Mouse (Mus musculus) neural tube, embryonic 15.5 days (tissue): ENCODE measurements at regions not wholly inside any gene's neighbourhood (a gene's known extent, or its start where the extent isn't known, plus 50 kb on each side); places are given as distances from the start of the nearest gene placed in this dataset.
A peak's percentile ranks its signal among the peaks of the same experiment; 100 is the strongest.

ENCODE experiments used
- ATAC-seq: fragments of 200-750 bp; cut with Nextera tagmentation; 2 replicates; pipeline ENCODE4 v1.8.0; 2017; ENCODE audit warnings: mild to moderate bottlenecking, moderate TSS enrichment, moderate library complexity; ENCODE audit not compliant: low FRiP score
- H3K27ac ChIP-seq: fragments of 300-500 bp; sonication (generic); replicated peaks from 2 replicates; pipeline ENCODE4 v1.5.1; 2015; ENCODE audit warnings: mild to moderate bottlenecking, inconsistent platforms
- H3K27me3 ChIP-seq: fragments of 300-500 bp; sonication (generic); replicated peaks from 2 replicates; pipeline ENCODE4 v1.6.1; 2015; ENCODE audit warnings: inconsistent platforms
- H3K36me3 ChIP-seq: fragments of 300-500 bp; sonication (generic); 2 replicates; pipeline ENCODE4 v1.6.1; 2015; ENCODE audit warnings: inconsistent platforms
- H3K4me1 ChIP-seq: fragments of 300-500 bp; sonication (generic); 2 replicates; pipeline ENCODE4 v1.6.1; 2015; ENCODE audit warnings: inconsistent platforms
- H3K4me2 ChIP-seq: fragments of 300-500 bp; sonication (generic); 2 replicates; pipeline ENCODE4 v1.6.1; 2015; ENCODE audit warnings: inconsistent platforms, mild to moderate bottlenecking, moderate library complexity
- H3K4me3 ChIP-seq: fragments of 300-500 bp; sonication (generic); replicated peaks from 2 replicates; pipeline ENCODE4 v1.5.1; 2015; ENCODE audit warnings: mild to moderate bottlenecking, inconsistent platforms
- H3K9ac ChIP-seq: fragments of 300-500 bp; sonication (generic); replicated peaks from 2 replicates; pipeline ENCODE4 v1.6.1; 2015; ENCODE audit warnings: mild to moderate bottlenecking, inconsistent platforms
- H3K9me3 ChIP-seq: fragments of 300-500 bp; sonication (generic); replicated peaks from 2 replicates; pipeline ENCODE4 v1.6.1; 2016; ENCODE audit warnings: inconsistent platforms
- WGBS: fragments of 180-500 bp; shearing (Covaris S2); methylation state at CpG from one replicate; pipeline ENCODE4 v1.1.7; 2015; ENCODE audit warnings: mixed read lengths; 5-methylcytosine and 5-hydroxymethylcytosine counted together

GRCm38 (mm10) chr1:50622870-50623607 lies 277.4 kb upstream of the Tmeff2 start:
- H3K9me3 ChIP-seq: no peaks in the 10 kb centered on the region
- H3K4me3 ChIP-seq: no peak overlapping the region
- no peak overlapping the region for H3K9ac ChIP-seq
- H3K4me1 ChIP-seq: no peaks in the 10 kb centered on the region
- no peak overlapping the region for H3K4me2 ChIP-seq
- 35% methylated on average over 5 of the region's 5 CpGs for WGBS
- no peaks in the 10 kb centered on the region for H3K36me3 ChIP-seq
- no peak overlapping the region for H3K27ac ChIP-seq
- no peak for ATAC-seq
- H3K27me3 ChIP-seq: no peaks in the 10 kb centered on the region

- ATAC-seq: no peak
- no peaks in the 10 kb centered on the region for H3K9me3 ChIP-seq
- H3K4me2 ChIP-seq: no peak overlapping the region
- no peak overlapping the region for H3K4me3 ChIP-seq
- H3K27me3 ChIP-seq: no peaks in the 10 kb centered on the region
- 63% methylated on average over 4 of the region's 4 CpGs for WGBS
- H3K27ac ChIP-seq: no peak overlapping the region
- H3K9ac ChIP-seq: no peak overlapping the region
- 0 out of 2 replicates have a peak, but pooled peaks cover 4% of the 10 kb centered on the region for H3K4me1 ChIP-seq
- no peaks in the 10 kb centered on the region for H3K36me3 ChIP-seq
Observed at GRCm38 (mm10) chr1:50629000-50629399, 271.4 kb upstream of the Tmeff2 start.

GRCm38 (mm10) chr1:50629473-50630071 lies 270.9 kb upstream of the Tmeff2 start:
- no peak overlapping the region for H3K27ac ChIP-seq

GRCm38 (mm10) chr1:50637992-50638391 lies 262.5 kb upstream of the Tmeff2 start:
- WGBS: 37% methylated on average over 1 of the region's 1 CpGs
- ATAC-seq: no peak
- Histone ChIP-seq H3K4me1 (no peaks in the 10 kb centered on the region), H3K27ac (no peak overlapping the region), H3K4me3 (no peak overlapping the region), H3K9me3 (no peaks in the 10 kb centered on the region), H3K4me2 (no peak overlapping the region), H3K36me3 (no peaks in the 10 kb centered on the region), H3K9ac (no peak overlapping the region), H3K27me3 (no peaks in the 10 kb centered on the region)

More at GRCm38 (mm10) chr1:50629473-50630071, 270.9 kb upstream of the Tmeff2 start:
- H3K9ac ChIP-seq: no peak overlapping the region
- no peak for ATAC-seq
- no peak overlapping the region for H3K4me3 ChIP-seq
- H3K36me3 ChIP-seq: no peaks in the 10 kb centered on the region
- WGBS: 44% methylated on average over 3 of the region's 3 CpGs
- no peaks in the 10 kb centered on the region for H3K9me3 ChIP-seq
- no peaks in the 10 kb centered on the region for H3K27me3 ChIP-seq
- no peak overlapping the region for H3K4me2 ChIP-seq
- H3K4me1 ChIP-seq: 0 out of 2 replicates have a peak, but pooled peaks cover 4% of the 10 kb centered on the region

GRCm38 (mm10) chr1:50646931-50647674 lies 253.3 kb upstream of the Tmeff2 start:
- no peak for ATAC-seq
- H3K4me3 ChIP-seq: no peak overlapping the region

DNA sequence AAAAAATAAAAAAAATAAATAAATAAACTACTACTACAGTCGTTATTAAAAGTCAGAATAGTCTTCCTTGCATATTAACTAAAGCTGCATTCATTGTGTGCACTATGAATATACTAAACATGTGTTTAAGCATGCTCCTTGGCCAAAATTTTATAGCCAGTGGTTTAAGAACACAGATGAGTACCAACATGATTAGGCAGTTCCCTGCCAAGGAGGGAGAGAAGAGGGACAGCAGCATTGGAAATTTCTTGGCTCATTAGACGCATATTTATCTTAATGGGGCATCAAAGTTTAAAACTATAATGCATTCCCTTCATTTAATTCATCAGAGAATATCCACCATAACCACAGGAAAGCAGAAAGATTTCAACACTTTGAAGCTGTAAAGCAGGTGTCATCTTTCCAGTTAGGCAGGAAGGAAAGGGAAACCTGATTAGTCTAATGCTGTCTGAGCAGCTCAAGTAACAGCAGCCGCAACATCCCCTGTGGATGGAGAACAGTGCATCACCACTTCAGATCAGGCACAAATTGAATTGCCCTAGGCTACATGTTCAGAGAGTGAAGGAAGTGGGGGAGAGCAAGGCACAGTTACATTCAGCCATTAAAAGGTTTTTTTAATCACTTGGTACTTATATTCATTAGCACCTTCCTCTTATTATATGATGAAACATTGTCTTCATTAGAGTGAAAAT lies 248.3 kb upstream of the Tmeff2 start:
- ATAC-seq: no peak
- Histone ChIP-seq H3K4me1 (peaks cover 3% of the 10 kb centered on the region; the same call in 1 of the 2 replicates), H3K4me2 (no peak overlapping the region), H3K9ac (no peak overlapping the region), H3K36me3 (no peaks in the 10 kb centered on the region), H3K27me3 (no peaks in the 10 kb centered on the region), H3K9me3 (no peaks in the 10 kb centered on the region), H3K4me3 (no peak overlapping the region), H3K27ac (no peak overlapping the region)
- 47% methylated on average over 3 of the region's 3 CpGs for WGBS

More at GRCm38 (mm10) chr1:50646931-50647674, 253.3 kb upstream of the Tmeff2 start:
- H3K9ac ChIP-seq: no peak overlapping the region
- no peaks in the 10 kb centered on the region for H3K27me3 ChIP-seq
- WGBS: 56% methylated on average over 2 of the region's 2 CpGs
- no peaks in the 10 kb centered on the region for H3K36me3 ChIP-seq
- H3K4me2 ChIP-seq: no peak overlapping the region
- no peaks in the 10 kb centered on the region for H3K9me3 ChIP-seq
- H3K4me1 ChIP-seq: peaks cover 2% of the 10 kb centered on the region; the same call in 1 of the 2 replicates
- H3K27ac ChIP-seq: no peak overlapping the region

DNA sequence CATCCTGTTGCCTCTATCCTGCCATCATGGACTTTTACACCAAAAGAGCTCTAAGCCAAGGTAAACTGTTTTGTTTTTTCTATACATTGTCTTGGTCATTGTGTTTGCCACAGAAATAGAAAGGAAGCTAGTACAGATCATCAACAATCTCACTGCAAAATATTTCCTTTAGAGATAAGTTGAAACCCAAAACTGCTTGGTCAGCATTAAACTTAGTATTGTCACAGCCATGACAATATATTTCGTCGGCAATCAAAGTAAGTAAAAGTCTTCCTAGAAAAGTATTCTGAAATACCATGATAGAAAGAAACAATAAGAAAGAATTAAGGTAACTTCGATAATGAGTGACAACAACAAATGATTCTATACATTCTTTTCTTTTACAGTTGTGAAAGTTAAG lies 235.3 kb upstream of the Tmeff2 start:
- Histone ChIP-seq H3K9ac (no peak overlapping the region), H3K27ac (no peak overlapping the region), H3K4me2 (no peak overlapping the region), H3K4me3 (no peak overlapping the region), H3K9me3 (no peaks in the 10 kb centered on the region), H3K4me1 (no peaks in the 10 kb centered on the region), H3K36me3 (no peaks in the 10 kb centered on the region), H3K27me3 (no peaks in the 10 kb centered on the region)
- WGBS: 90% methylated on average over 3 of the region's 3 CpGs
- ATAC-seq: no peak

- Histone ChIP-seq H3K9me3 (no peaks in the 10 kb centered on the region), H3K27me3 (no peaks in the 10 kb centered on the region), H3K36me3 (no peaks in the 10 kb centered on the region), H3K4me3 (no peak overlapping the region), H3K4me2 (no peak overlapping the region), H3K9ac (no peak overlapping the region), H3K27ac (no peak overlapping the region), H3K4me1 (no peaks in the 10 kb centered on the region)
- 91% methylated on average over 3 of the region's 3 CpGs for WGBS
- ATAC-seq: no peak
Observed at GRCm38 (mm10) chr1:50682971-50683370, 217.5 kb upstream of the Tmeff2 start.

GRCm38 (mm10) chr1:50685361-50685760 lies 215.1 kb upstream of the Tmeff2 start:
- H3K9me3 ChIP-seq: no peaks in the 10 kb centered on the region
- no peak overlapping the region for H3K4me2 ChIP-seq
- H3K27ac ChIP-seq: no peak overlapping the region
- H3K9ac ChIP-seq: no peak overlapping the region
- ATAC-seq: no peak
- H3K4me1 ChIP-seq: no peaks in the 10 kb centered on the region
- no peak overlapping the region for H3K4me3 ChIP-seq
- H3K36me3 ChIP-seq: no peaks in the 10 kb centered on the region
- H3K27me3 ChIP-seq: no peaks in the 10 kb centered on the region
- 44% methylated on average over 2 of the region's 2 CpGs for WGBS

GRCm38 (mm10) chr1:50696916-50697315 lies 203.5 kb upstream of the Tmeff2 start:
- Histone ChIP-seq H3K4me2 (no peak overlapping the region), H3K27me3 (no peaks in the 10 kb centered on the region), H3K4me1 (no peaks in the 10 kb centered on the region), H3K27ac (no peak overlapping the region), H3K9ac (no peak overlapping the region), H3K4me3 (no peak overlapping the region), H3K9me3 (no peaks in the 10 kb centered on the region), H3K36me3 (no peaks in the 10 kb centered on the region)
- no peak for ATAC-seq
- WGBS: 82% methylated on average over 1 of the region's 1 CpGs

GRCm38 (mm10) chr1:50697333-50698216 lies 202.9 kb upstream of the Tmeff2 start:
- Histone ChIP-seq H3K4me1 (no peaks in the 10 kb centered on the region), H3K9me3 (no peaks in the 10 kb centered on the region), H3K4me2 (no peak overlapping the region), H3K27me3 (no peaks in the 10 kb centered on the region), H3K36me3 (no peaks in the 10 kb centered on the region), H3K27ac (no peak overlapping the region), H3K9ac (no peak overlapping the region), H3K4me3 (no peak overlapping the region)
- WGBS: 66% methylated on average over 7 of the region's 7 CpGs
- peak; percentile 57 for ATAC-seq
